Mouse (Mus musculus) retina, adult 2 months (tissue): ENCODE data around the gene Timm44.

ENCODE experiments used
- DNase-seq: peaks from one replicate; pipeline ENCODE4 v3.0.0-alpha.2; 2012; ENCODE audit warnings: low read depth, low spot score

The Timm44 gene

GRCm38 (mm10) chr8:4275275-4276110, at the start of gene Timm44:
Gene Timm44, minus strand, starts transcription at chr8:4275913.
- peak; percentile 93 for DNase-seq

GRCm38 (mm10) chr8:4324983-4325750, 49.5 kb upstream of the Timm44 start, which contains the start of the genes Ccl25 and Elavl1:
Gene Ccl25, plus strand, starts transcription at chr8:4325210.
Gene Elavl1, minus strand, starts transcription at chr8:4325413.
- peak; percentile 92 for DNase-seq

GRCm38 (mm10) chr8:4324525-4324924, 48.8 kb upstream of the Timm44 start:
- DNase-seq: no peak

GRCm38 (mm10) chr8:4323917-4324316, 48.2 kb upstream of the Timm44 start:
- no peak for DNase-seq

GRCm38 (mm10) chr8:4322470-4322869, 46.8 kb upstream of the Timm44 start:
- peak; percentile 52 for DNase-seq

- no peak for DNase-seq
These were observed 45.3 kb upstream of the Timm44 start for GRCm38 (mm10) chr8:4321031-4321430.

GRCm38 (mm10) chr8:4320404-4320803, 44.7 kb upstream of the Timm44 start:
- DNase-seq: no peak

GRCm38 (mm10) chr8:4319573-4319872, 43.8 kb upstream of the Timm44 start:
- no peak for DNase-seq

GRCm38 (mm10) chr8:4318796-4319572, 43.3 kb upstream of the Timm44 start:
- no peak for DNase-seq

GRCm38 (mm10) chr8:4318124-4318523, 42.4 kb upstream of the Timm44 start:
- no peak for DNase-seq

GRCm38 (mm10) chr8:4314852-4315251, 39.1 kb upstream of the Timm44 start:
- no peak for DNase-seq

GRCm38 (mm10) chr8:4313254-4314124, 37.8 kb upstream of the Timm44 start:
- no peak for DNase-seq

- no peak for DNase-seq
These were observed 36.4 kb upstream of the Timm44 start for GRCm38 (mm10) chr8:4312104-4312503.

GRCm38 (mm10) chr8:4305838-4306237, 30.1 kb upstream of the Timm44 start:
- DNase-seq: no peak

- DNase-seq: no peak
These were observed 28.4 kb upstream of the Timm44 start for GRCm38 (mm10) chr8:4304124-4304547.

GRCm38 (mm10) chr8:4297822-4298221, 22.1 kb upstream of the Timm44 start:
- DNase-seq: no peak

GRCm38 (mm10) chr8:4292738-4293137, 17.0 kb upstream of the Timm44 start:
- DNase-seq: no peak

- DNase-seq: no peak
These were observed 375 bp upstream of the Timm44 start for GRCm38 (mm10) chr8:4276111-4276465.

- DNase-seq: no peak
These were observed 6.1 kb downstream of the Timm44 start for GRCm38 (mm10) chr8:4269609-4270008.

- no peak for DNase-seq
These were observed 8.1 kb downstream of the Timm44 start for GRCm38 (mm10) chr8:4267627-4268026.
